Mouse (Mus musculus): ENCODE data around the gene C1qtnf1. TPM values are rescaled to one million over a fixed set of nuclear protein-coding genes. Genes with fewer than 3 reads are reported as not detected.

Gene C1qtnf1
- polyA plus RNA-seq, 1 experiment, result 21.8 TPM

GRCm38 (mm10) chr11:118443201-118443970 lies 15.4 kb downstream of the C1qtnf1 start:
- 34% methylated on average over 11 of the region's 11 CpGs for WGBS
- Histone ChIP-seq H3K4me1 (ENCODE audit: control insufficient read depth, insufficient read depth, low read length) (peaks cover 8% of the 10 kb centered on the region), H3K4me3 (replicated peaks; ENCODE audit: extremely low read depth, low read depth, low read length) (no peak overlapping the region)
- peak; percentile 74 for DNase-seq
- TF ChIP-seq POLR2A (IDR thresholded peaks at IDR 0.05; ENCODE audit: borderline replicate concordance, extremely low read depth, low read depth, low read length), result no peak
- peak; percentile 80 for TF ChIP-seq CTCF (IDR thresholded peaks at IDR 0.05; ENCODE audit: insufficient read depth, low read length)

GRCm38 (mm10) chr11:118445843-118446242 lies 17.8 kb downstream of the C1qtnf1 start:
- DNase-seq, result peak; percentile 71
- WGBS, result 8% methylated on average over 3 of the region's 3 CpGs
- TF ChIP-seq CTCF (IDR thresholded peaks at IDR 0.05; ENCODE audit: insufficient read depth, low read length), result peak; percentile 99
- TF ChIP-seq POLR2A (IDR thresholded peaks at IDR 0.05; ENCODE audit: borderline replicate concordance, extremely low read depth, low read depth, low read length), result no peak
- Histone ChIP-seq H3K4me3 (replicated peaks; ENCODE audit: extremely low read depth, low read depth, low read length) (no peak overlapping the region), H3K4me1 (ENCODE audit: control insufficient read depth, insufficient read depth, low read length) (no peaks in the 10 kb centered on the region)

GRCm38 (mm10) chr11:118447346-118447745 lies 19.3 kb downstream of the C1qtnf1 start:
- no peak overlapping the region for H3K4me3 ChIP-seq (replicated peaks; ENCODE audit: extremely low read depth, low read depth, low read length)
- no peak for DNase-seq
- TF ChIP-seq POLR2A (IDR thresholded peaks at IDR 0.05; ENCODE audit: borderline replicate concordance, extremely low read depth, low read depth, low read length) (no peak), CTCF (IDR thresholded peaks at IDR 0.05; ENCODE audit: insufficient read depth, low read length) (no peak)
- WGBS, result 71% methylated on average over 4 of the region's 4 CpGs
- H3K4me1 ChIP-seq (ENCODE audit: control insufficient read depth, insufficient read depth, low read length), result no peaks in the 10 kb centered on the region

- Histone ChIP-seq H3K4me3 (replicated peaks; ENCODE audit: extremely low read depth, low read depth, low read length) (no peak overlapping the region), H3K4me1 (ENCODE audit: control insufficient read depth, insufficient read depth, low read length) (no peaks in the 10 kb centered on the region)
- 68% methylated on average over 8 of the region's 8 CpGs for WGBS
- no peak for DNase-seq
- TF ChIP-seq CTCF (IDR thresholded peaks at IDR 0.05; ENCODE audit: insufficient read depth, low read length), result no peak
- TF ChIP-seq POLR2A (IDR thresholded peaks at IDR 0.05; ENCODE audit: borderline replicate concordance, extremely low read depth, low read depth, low read length), result no peak
Observed at GRCm38 (mm10) chr11:118448385-118448784, 20.4 kb downstream of the C1qtnf1 start.

- WGBS, result 70% methylated on average over 6 of the region's 6 CpGs
- DNase-seq, result no peak
Observed at GRCm38 (mm10) chr11:118451211-118451610, 23.2 kb downstream of the C1qtnf1 start.

GRCm38 (mm10) chr11:118452955-118453354 lies 25.0 kb downstream of the C1qtnf1 start:
- DNase-seq, result no peak
- Histone ChIP-seq H3K4me3 (replicated peaks; ENCODE audit: extremely low read depth, low read depth, low read length) (no peak overlapping the region), H3K4me1 (ENCODE audit: control insufficient read depth, insufficient read depth, low read length) (no peaks in the 10 kb centered on the region)
- TF ChIP-seq CTCF (IDR thresholded peaks at IDR 0.05; ENCODE audit: insufficient read depth, low read length), result no peak
- no peak for TF ChIP-seq POLR2A (IDR thresholded peaks at IDR 0.05; ENCODE audit: borderline replicate concordance, extremely low read depth, low read depth, low read length)
- WGBS, result 75% methylated on average over 2 of the region's 2 CpGs

More at GRCm38 (mm10) chr11:118451211-118451610, 23.2 kb downstream of the C1qtnf1 start:
- Histone ChIP-seq H3K4me3 (replicated peaks; ENCODE audit: extremely low read depth, low read depth, low read length) (no peak overlapping the region), H3K4me1 (ENCODE audit: control insufficient read depth, insufficient read depth, low read length) (no peaks in the 10 kb centered on the region)
- TF ChIP-seq CTCF (IDR thresholded peaks at IDR 0.05; ENCODE audit: insufficient read depth, low read length) (no peak), POLR2A (IDR thresholded peaks at IDR 0.05; ENCODE audit: borderline replicate concordance, extremely low read depth, low read depth, low read length) (no peak)

GRCm38 (mm10) chr11:118453886-118454671 lies 26.1 kb downstream of the C1qtnf1 start:
- 61% methylated on average over 11 of the region's 11 CpGs for whole genome bisulfite sequencing
- Histone ChIP-seq H3K4me3 (replicated peaks; ENCODE audit: extremely low read depth, low read depth, low read length) (no peak overlapping the region), H3K4me1 (ENCODE audit: control insufficient read depth, insufficient read depth, low read length) (no peaks in the 10 kb centered on the region; the same call in none of the 2 replicates)
- no peak for DNase-seq
- TF ChIP-seq POLR2A (IDR thresholded peaks at IDR 0.05; ENCODE audit: borderline replicate concordance, extremely low read depth, low read depth, low read length), result no peak
- TF ChIP-seq CTCF (IDR thresholded peaks at IDR 0.05; ENCODE audit: insufficient read depth, low read length), result no peak

GRCm38 (mm10) chr11:118455788-118456187 lies 27.8 kb downstream of the C1qtnf1 start:
- H3K4me1 ChIP-seq (ENCODE audit: control insufficient read depth, insufficient read depth, low read length), result no peaks in the 10 kb centered on the region; the same call in none of the 2 replicates
- WGBS, result 63% methylated on average over 6 of the region's 6 CpGs
- no peak for DNase-seq
- TF ChIP-seq CTCF (IDR thresholded peaks at IDR 0.05; ENCODE audit: insufficient read depth, low read length) (no peak), POLR2A (IDR thresholded peaks at IDR 0.05; ENCODE audit: borderline replicate concordance, extremely low read depth, low read depth, low read length) (no peak)
- no peak overlapping the region for H3K4me3 ChIP-seq (replicated peaks; ENCODE audit: extremely low read depth, low read depth, low read length)

GRCm38 (mm10) chr11:118456937-118457336 lies 28.9 kb downstream of the C1qtnf1 start:
- no peak overlapping the region for H3K4me3 ChIP-seq (replicated peaks; ENCODE audit: extremely low read depth, low read depth, low read length)
- WGBS, result 71% methylated on average over 11 of the region's 11 CpGs
- H3K4me1 ChIP-seq (ENCODE audit: control insufficient read depth, insufficient read depth, low read length), result no peaks in the 10 kb centered on the region; the same call in none of the 2 replicates
- no peak for TF ChIP-seq POLR2A (IDR thresholded peaks at IDR 0.05; ENCODE audit: borderline replicate concordance, extremely low read depth, low read depth, low read length)
- no peak for TF ChIP-seq CTCF (IDR thresholded peaks at IDR 0.05; ENCODE audit: insufficient read depth, low read length)
- no peak for DNase-seq

Measured in lung, adult 2 months (tissue).